Mouse (Mus musculus): ENCODE data around the gene Kcnh2.

The Kcnh2 gene

DNA sequence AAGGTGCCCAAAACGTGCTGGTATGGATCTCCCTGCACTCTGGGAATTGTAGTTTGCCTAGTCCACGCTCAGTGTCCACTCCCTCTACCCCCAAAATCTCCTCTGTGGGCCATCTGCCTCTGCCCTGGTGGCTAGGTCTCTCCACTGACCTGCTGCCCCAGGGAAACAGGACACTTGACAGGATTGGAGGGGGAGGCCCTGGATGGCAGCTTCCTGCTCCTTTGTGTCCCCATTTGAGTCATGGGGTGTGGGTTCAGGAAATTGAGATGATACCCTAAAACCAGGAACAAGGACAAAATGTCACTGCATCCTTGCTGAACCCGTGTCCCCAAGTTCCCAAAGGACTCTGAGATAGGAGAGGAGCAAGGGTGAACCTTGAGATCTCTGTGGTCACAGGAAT, 12.7 kb upstream of the Kcnh2 start:
- no peaks in the 10 kb centered on the region for H3K27me3 ChIP-seq (ENCODE audit: control insufficient read depth, insufficient read depth, low read length, poor library complexity, severe bottlenecking)
- DNase-seq (ENCODE audit: low read depth, low spot score): no peak
- H3K36me3 ChIP-seq (ENCODE audit: control insufficient read depth, insufficient read depth, low read length, poor library complexity, severe bottlenecking): no peaks in the 10 kb centered on the region

DNA sequence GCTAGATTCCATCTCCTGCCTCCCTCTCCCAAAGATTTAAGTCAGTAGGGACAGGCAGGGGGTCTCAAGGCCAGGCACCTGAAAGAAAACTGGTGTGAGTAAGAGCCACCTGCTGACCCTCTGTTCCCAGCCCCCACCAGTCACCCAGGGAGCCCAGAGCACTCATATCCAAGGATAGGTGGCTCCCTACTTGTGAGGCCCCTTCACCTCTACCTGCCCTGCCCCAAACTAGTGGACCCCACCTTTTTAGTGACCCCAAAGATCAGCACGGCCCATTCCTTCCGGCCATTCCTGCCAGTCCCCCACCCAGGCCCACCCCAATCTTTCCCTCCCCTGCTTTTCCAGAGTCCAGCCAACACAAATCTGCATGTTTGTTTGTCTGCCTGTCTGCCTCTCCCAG, 12.1 kb upstream of the Kcnh2 start:
- no peak for DNase-seq (ENCODE audit: low read depth, low spot score)
- Histone ChIP-seq H3K27me3 (ENCODE audit: control insufficient read depth, insufficient read depth, low read length, poor library complexity, severe bottlenecking) (no peaks in the 10 kb centered on the region), H3K36me3 (ENCODE audit: control insufficient read depth, insufficient read depth, low read length, poor library complexity, severe bottlenecking) (no peaks in the 10 kb centered on the region)

DNA sequence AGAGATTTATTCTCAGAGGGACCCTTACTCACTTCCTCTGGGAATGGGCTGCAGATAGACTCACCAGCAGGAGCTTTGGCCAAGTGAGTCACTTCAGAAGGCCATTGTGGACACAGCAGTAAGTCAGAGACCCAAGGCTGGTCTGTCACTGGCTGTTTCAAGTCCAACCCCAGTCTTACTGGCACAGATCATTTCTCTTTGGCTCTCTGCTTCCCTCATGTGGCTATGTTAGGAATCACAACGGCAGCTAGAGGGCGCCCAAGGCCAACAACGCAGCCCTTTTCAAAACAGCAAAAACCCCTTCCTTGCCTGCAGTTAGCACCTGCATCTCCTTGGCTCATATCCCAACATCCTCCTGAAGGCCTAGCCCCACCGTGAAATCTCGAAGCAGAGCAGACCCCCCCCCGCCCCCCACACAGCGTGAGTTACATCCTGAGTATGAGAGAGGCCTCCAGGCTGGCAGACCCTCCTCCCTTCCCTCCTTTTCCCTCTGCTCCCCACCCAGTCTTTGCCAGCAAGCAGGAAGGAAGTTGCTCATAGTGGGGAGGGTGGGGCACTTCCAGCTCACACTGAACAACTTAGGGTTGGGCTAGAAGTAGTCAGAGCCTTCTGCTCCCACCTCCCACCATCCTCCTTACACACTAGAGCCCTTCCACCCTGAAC, 9.5 kb upstream of the Kcnh2 start:
- Histone ChIP-seq H3K36me3 (ENCODE audit: control insufficient read depth, insufficient read depth, low read length, poor library complexity, severe bottlenecking) (no peaks in the 10 kb centered on the region), H3K27me3 (ENCODE audit: control insufficient read depth, insufficient read depth, low read length, poor library complexity, severe bottlenecking) (no peaks in the 10 kb centered on the region)
- DNase-seq (ENCODE audit: low read depth, low spot score): peak; percentile 83

GRCm38 (mm10) chr5:24357461-24357860, 6.1 kb upstream of the Kcnh2 start:
- no peaks in the 10 kb centered on the region for H3K36me3 ChIP-seq (ENCODE audit: control insufficient read depth, insufficient read depth, low read length, poor library complexity, severe bottlenecking)
- peak; percentile 83 for DNase-seq (ENCODE audit: low read depth, low spot score)
- H3K27me3 ChIP-seq (ENCODE audit: control insufficient read depth, insufficient read depth, low read length, poor library complexity, severe bottlenecking): no peaks in the 10 kb centered on the region

DNA sequence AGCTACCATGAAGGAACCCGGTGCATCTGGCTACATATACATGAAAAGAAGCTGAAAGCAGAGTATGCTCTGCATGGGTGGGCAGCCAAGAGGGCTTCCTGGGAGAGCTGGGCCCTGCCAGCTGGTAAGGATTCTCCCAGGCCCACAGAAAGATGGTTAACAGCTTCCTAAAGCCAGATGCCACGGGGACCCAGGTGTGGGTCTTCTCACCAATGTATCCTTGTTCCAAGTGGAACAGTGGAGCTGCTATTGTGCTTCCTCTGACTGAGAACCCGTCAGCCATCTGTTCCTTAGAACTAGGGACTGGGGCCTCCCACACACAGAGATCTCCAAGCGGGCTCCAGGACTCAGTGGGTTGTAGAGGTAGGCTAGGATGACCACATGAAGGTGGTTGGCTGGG, 5.4 kb upstream of the Kcnh2 start:
- no peak for DNase-seq (ENCODE audit: low read depth, low spot score)
- Histone ChIP-seq H3K36me3 (ENCODE audit: control insufficient read depth, insufficient read depth, low read length, poor library complexity, severe bottlenecking) (no peaks in the 10 kb centered on the region), H3K27me3 (ENCODE audit: control insufficient read depth, insufficient read depth, low read length, poor library complexity, severe bottlenecking) (no peaks in the 10 kb centered on the region)

DNA sequence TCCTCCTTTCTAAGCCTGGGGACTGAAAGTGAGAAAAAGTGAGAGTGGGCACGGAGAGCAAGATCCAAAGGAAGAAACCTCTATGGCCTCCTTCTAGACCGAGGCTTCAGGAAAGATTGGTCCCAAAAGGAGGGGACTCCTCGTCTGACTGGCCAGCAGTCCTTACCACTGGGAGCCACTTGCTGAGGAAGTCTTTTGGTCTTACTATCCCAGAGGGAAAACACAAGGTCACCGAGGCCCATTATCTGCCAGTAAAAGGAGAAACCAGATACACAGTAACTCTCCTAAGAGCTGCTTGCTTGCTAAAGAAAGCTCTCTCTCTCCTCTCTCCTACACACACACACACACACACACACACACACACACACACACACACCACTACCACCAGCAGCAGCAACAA, 1.9 kb upstream of the Kcnh2 start:
- no peaks in the 10 kb centered on the region for H3K27me3 ChIP-seq (ENCODE audit: control insufficient read depth, insufficient read depth, low read length, poor library complexity, severe bottlenecking)
- DNase-seq (ENCODE audit: low read depth, low spot score): no peak
- H3K36me3 ChIP-seq (ENCODE audit: control insufficient read depth, insufficient read depth, low read length, poor library complexity, severe bottlenecking): no peaks in the 10 kb centered on the region

GRCm38 (mm10) chr5:24352251-24352859, 951 bp upstream of the Kcnh2 start:
- Histone ChIP-seq H3K27me3 (ENCODE audit: control insufficient read depth, insufficient read depth, low read length, poor library complexity, severe bottlenecking) (no peaks in the 10 kb centered on the region), H3K36me3 (ENCODE audit: control insufficient read depth, insufficient read depth, low read length, poor library complexity, severe bottlenecking) (no peaks in the 10 kb centered on the region)
- no peak for DNase-seq (ENCODE audit: low read depth, low spot score)

- peak; percentile 8 for DNase-seq (ENCODE audit: low read depth, low spot score)
- no peaks in the 10 kb centered on the region for H3K27me3 ChIP-seq (ENCODE audit: control insufficient read depth, insufficient read depth, low read length, poor library complexity, severe bottlenecking)
- H3K36me3 ChIP-seq (ENCODE audit: control insufficient read depth, insufficient read depth, low read length, poor library complexity, severe bottlenecking): no peaks in the 10 kb centered on the region
Measured at GRCm38 (mm10) chr5:24351701-24352171, 332 bp upstream of the Kcnh2 start.

- no peak for DNase-seq (ENCODE audit: low read depth, low spot score)
- no peaks in the 10 kb centered on the region for H3K36me3 ChIP-seq (ENCODE audit: control insufficient read depth, insufficient read depth, low read length, poor library complexity, severe bottlenecking)
- H3K27me3 ChIP-seq (ENCODE audit: control insufficient read depth, insufficient read depth, low read length, poor library complexity, severe bottlenecking): no peaks in the 10 kb centered on the region
Measured at GRCm38 (mm10) chr5:24350531-24351250, 713 bp downstream of the Kcnh2 start.

- DNase-seq (ENCODE audit: low read depth, low spot score): no peak
- Histone ChIP-seq H3K27me3 (ENCODE audit: control insufficient read depth, insufficient read depth, low read length, poor library complexity, severe bottlenecking) (no peaks in the 10 kb centered on the region), H3K36me3 (ENCODE audit: control insufficient read depth, insufficient read depth, low read length, poor library complexity, severe bottlenecking) (no peaks in the 10 kb centered on the region)
Measured at GRCm38 (mm10) chr5:24350073-24350472, 1.3 kb downstream of the Kcnh2 start.

DNA sequence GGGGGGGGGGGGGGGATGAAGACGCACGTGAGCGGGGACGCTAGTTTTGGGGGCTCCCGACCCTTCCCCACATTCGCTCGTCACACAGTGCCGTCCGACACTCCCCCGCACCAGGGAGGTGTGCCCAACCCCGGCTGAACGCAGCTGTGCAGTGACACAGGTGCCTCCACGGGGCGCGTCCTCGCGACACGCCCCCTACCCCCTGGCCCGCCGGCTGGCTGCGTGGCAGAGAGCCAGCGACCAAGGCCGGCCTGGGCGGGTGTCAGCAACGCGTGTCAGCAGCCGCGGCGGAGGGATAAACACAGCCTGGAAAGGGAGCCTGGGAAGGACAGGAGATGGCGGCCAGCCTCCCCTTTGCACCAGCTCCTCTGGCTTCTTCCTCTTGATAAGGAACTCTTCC, 2.9 kb downstream of the Kcnh2 start:
- no peaks in the 10 kb centered on the region for H3K27me3 ChIP-seq (ENCODE audit: control insufficient read depth, insufficient read depth, low read length, poor library complexity, severe bottlenecking)
- DNase-seq (ENCODE audit: low read depth, low spot score): peak; percentile 8
- no peaks in the 10 kb centered on the region for H3K36me3 ChIP-seq (ENCODE audit: control insufficient read depth, insufficient read depth, low read length, poor library complexity, severe bottlenecking)

DNA sequence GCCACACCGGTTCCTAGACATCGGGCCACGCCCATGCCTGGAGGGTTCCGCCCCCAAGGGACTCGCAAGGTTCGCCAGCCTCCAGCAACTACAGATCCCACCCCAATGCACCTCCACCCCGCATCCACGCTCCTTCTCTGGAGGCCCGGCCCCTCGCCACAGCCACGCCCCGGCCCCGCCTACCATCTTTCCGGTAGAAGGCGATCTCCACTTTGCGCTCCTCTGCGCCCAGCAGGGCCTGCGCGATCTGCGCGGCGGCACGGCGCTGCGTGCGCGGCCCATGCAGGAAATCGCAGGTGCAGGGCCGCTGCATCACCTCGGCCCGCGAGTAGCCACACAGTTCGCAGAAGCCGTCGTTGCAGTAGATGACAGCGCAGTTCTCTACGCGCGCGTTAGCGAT, 3.3 kb downstream of the Kcnh2 start:
- H3K36me3 ChIP-seq (ENCODE audit: control insufficient read depth, insufficient read depth, low read length, poor library complexity, severe bottlenecking): no peaks in the 10 kb centered on the region
- H3K27me3 ChIP-seq (ENCODE audit: control insufficient read depth, insufficient read depth, low read length, poor library complexity, severe bottlenecking): no peaks in the 10 kb centered on the region
- peak; percentile 64 for DNase-seq (ENCODE audit: low read depth, low spot score)

DNA sequence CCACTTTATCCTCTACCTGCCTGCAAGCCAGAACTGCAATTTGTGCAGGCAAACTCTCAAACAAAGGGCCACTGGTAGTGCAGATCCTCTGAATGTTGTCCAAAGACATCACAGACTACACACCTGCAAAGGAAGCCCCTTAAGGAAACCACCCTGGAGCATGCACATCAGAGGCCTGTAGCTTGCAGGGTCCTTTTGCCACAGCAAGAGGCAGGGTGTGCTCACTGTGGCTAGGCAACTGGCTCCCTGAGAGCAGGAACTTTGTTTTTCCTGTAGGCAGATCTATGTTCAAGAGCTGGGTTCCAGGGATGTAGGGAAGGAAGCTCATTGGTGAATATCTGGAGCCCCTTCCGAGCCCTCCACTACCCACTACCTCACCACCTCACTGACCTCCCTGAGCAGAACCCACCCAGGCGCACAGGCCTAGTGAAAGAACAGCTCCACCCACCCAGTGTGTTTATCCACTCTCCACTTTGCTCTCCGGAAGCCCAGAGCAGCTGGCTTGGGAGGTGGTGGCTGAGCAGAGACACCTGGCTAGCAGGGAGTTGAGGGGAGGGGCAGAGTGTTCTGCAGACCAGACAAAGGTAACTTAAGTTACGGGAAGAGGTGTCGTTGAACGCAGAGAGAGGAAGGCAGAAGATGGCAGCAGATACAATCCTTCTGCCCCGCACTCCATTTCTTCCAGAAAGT, 4.1 kb downstream of the Kcnh2 start:
- H3K36me3 ChIP-seq (ENCODE audit: control insufficient read depth, insufficient read depth, low read length, poor library complexity, severe bottlenecking): no peaks in the 10 kb centered on the region
- DNase-seq (ENCODE audit: low read depth, low spot score): no peak
- H3K27me3 ChIP-seq (ENCODE audit: control insufficient read depth, insufficient read depth, low read length, poor library complexity, severe bottlenecking): no peaks in the 10 kb centered on the region

- DNase-seq (ENCODE audit: low read depth, low spot score): no peak
- H3K36me3 ChIP-seq (ENCODE audit: control insufficient read depth, insufficient read depth, low read length, poor library complexity, severe bottlenecking): no peaks in the 10 kb centered on the region
- H3K27me3 ChIP-seq (ENCODE audit: control insufficient read depth, insufficient read depth, low read length, poor library complexity, severe bottlenecking): no peaks in the 10 kb centered on the region
Measured at GRCm38 (mm10) chr5:24346313-24346712, 5.1 kb downstream of the Kcnh2 start.

Measured in splenic B cell, adult 2 months (primary cell).